Mouse (Mus musculus): ENCODE data around the gene Gm45808. TPM values are rescaled to one million over a fixed set of nuclear protein-coding genes. Genes with fewer than 3 reads are reported as not detected.
"Not testable (repeated sequence)": the region's sequence is repeated elsewhere in the genome, so short reads cannot be mapped to it uniquely, and the experiment has no call there.

Gene Gm45808
- polyA plus RNA-seq, 1 experiment from 2014 or later: not detected

DNA sequence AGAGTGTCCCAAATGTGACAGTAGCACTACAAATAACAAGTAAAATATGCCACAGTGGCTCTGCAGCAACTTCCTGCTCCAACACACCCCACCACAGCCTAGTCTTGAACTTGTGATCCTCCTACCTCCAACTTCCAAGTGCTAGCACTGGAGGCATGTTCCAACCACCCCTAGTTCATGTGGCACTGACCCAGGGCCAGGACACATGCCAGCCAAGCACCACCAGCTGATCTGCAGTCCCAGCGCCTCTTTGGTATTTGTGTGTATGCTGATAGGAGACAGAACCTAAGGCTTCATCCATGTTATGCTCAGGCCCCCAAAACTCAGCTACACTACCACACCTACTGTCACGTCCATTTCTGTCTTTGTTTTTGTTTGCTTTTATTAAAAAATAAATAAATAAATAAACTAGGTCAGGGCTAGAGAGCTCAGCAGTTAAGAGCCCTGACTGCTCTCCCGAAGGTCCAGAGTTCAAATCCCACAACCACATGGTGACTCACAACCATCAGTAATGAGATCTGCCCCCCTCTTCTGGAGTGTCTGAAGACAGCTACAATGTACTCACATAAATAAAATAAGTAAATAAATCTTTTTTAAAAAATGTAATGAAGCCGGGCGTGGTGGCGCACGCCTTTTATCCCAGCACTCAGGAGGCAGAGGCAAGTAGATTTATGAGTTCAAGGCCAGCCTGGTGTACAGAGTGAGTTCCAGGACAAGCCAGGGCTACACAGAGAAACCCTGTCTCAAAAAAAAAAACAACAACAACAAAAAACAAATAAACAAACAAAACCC, 22.4 kb downstream of the Gm45808 start:
- DNase-seq (ENCODE audit: low spot score) (no peak), ATAC-seq (ENCODE audit: low FRiP score, low TSS enrichment) (no peak)

DNA sequence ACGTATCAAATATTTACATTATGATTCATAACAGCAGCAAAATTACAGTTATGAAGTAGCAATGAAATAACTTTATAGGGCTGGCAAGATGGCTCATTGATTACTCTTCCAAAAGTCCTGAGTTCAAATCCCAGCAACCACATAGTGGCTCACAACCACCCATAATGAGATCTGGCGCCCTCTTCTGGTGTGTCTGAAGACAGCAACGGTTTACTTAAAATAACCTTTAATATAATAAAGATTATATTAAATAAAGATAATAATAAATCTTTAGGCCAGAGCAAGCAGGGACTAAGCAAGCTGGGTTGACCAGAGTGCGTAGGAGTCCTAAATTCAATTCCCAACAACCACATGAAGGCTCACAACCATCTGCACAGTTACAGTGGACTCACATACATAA, 23.7 kb downstream of the Gm45808 start:
- not testable (repeated sequence) for H3K4me3 ChIP-seq (ENCODE audit: low read depth, low read length); H3K9me3 ChIP-seq (ENCODE audit: control insufficient read depth, low read length); ATAC-seq (ENCODE audit: low FRiP score, low TSS enrichment); H3K9ac ChIP-seq (ENCODE audit: low read length); H3K27me3 ChIP-seq (ENCODE audit: control insufficient read depth, insufficient read depth, low read length); DNase-seq (ENCODE audit: low spot score); H3K27ac ChIP-seq (replicated peaks); H3K36me3 ChIP-seq (ENCODE audit: control insufficient read depth, insufficient read depth, low read length); H3K4me2 ChIP-seq (replicated peaks; ENCODE audit: low read depth)
- H3K4me1 ChIP-seq (replicated peaks; ENCODE audit: control insufficient read depth, insufficient read depth): peaks cover 11% of the 10 kb centered on the region
- 69% methylated on average over 4 of the region's 4 CpGs for WGBS
- peak; percentile 37; the same call in 1 of the 2 replicates for TF ChIP-seq CTCF (IDR thresholded peaks at IDR 0.05; ENCODE audit: low read depth)

More for the DNA sequence above, 22.4 kb downstream of the Gm45808 start:
- no peak for TF ChIP-seq CTCF (IDR thresholded peaks at IDR 0.05; ENCODE audit: low read depth)
- TF ChIP-seq EP300 (optimal IDR thresholded peaks at IDR 0.05): no peak
- Histone ChIP-seq H3K4me1 (replicated peaks; ENCODE audit: control insufficient read depth, insufficient read depth) (peaks cover 11% of the 10 kb centered on the region), H3K27ac (replicated peaks) (no peak overlapping the region), H3K27me3 (ENCODE audit: control insufficient read depth, insufficient read depth, low read length) (no peaks in the 10 kb centered on the region), H3K36me3 (ENCODE audit: control insufficient read depth, insufficient read depth, low read length) (no peaks in the 10 kb centered on the region), H3K9ac (ENCODE audit: low read length) (no peak overlapping the region), H3K4me3 (ENCODE audit: low read depth, low read length) (no peak overlapping the region), H3K4me2 (replicated peaks; ENCODE audit: low read depth) (no peak overlapping the region), H3K9me3 (ENCODE audit: control insufficient read depth, low read length) (no peaks in the 10 kb centered on the region)
- 89% methylated on average over 7 of the region's 7 CpGs for WGBS

DNA sequence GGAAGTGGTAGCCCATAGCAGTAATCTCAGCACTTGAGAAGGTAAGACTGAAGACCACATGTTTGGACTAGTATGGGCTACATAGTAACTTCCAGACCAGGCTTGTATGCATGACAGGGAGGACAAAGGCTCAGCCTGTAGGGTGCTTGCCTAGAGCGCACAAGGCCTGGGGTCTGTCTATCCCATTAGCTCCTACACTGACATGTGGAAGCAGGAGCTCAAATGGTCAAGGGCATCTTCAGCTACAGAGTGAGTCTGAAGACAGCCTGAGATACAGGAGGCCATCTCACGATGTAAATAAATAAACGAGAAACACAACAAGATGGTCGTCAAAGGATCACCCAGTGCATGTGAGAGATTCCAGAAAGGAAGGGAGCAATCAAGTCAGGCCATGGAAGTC, 24.3 kb downstream of the Gm45808 start:
- Histone ChIP-seq H3K4me3 (ENCODE audit: low read depth, low read length) (no peak overlapping the region), H3K27ac (replicated peaks) (no peak overlapping the region), H3K4me2 (replicated peaks; ENCODE audit: low read depth) (no peak overlapping the region), H3K9ac (ENCODE audit: low read length) (no peak overlapping the region), H3K27me3 (ENCODE audit: control insufficient read depth, insufficient read depth, low read length) (no peaks in the 10 kb centered on the region), H3K4me1 (replicated peaks; ENCODE audit: control insufficient read depth, insufficient read depth) (peaks cover 11% of the 10 kb centered on the region), H3K9me3 (ENCODE audit: control insufficient read depth, low read length) (no peaks in the 10 kb centered on the region), H3K36me3 (ENCODE audit: control insufficient read depth, insufficient read depth, low read length) (peaks cover 4% of the 10 kb centered on the region; the same call in 1 of the 2 replicates)
- DNase-seq (ENCODE audit: low spot score): no peak
- TF ChIP-seq EP300 (optimal IDR thresholded peaks at IDR 0.05): no peak
- TF ChIP-seq CTCF (IDR thresholded peaks at IDR 0.05; ENCODE audit: low read depth): no peak
- no peak for ATAC-seq (ENCODE audit: low FRiP score, low TSS enrichment)
- 81% methylated on average over 4 of the region's 4 CpGs for WGBS

DNA sequence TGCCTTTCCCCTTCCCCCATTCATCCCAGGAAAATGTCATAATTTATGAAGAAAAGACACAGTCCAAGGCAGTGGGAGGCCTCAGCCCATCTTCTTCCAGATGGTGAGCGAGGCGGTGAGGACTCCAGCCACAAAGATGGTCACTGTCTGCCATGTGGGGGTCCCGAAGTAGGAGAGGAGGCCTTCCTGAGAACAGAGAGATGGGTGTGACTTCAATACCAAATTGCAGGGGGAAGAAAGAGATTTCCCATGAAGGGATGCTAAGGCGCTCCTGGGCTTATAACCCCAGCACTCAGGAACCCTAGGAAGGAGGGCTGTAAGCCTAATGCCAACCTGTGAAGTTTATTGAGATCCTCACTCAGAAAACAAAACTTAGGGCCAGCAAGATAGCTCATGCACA, 24.8 kb downstream of the Gm45808 start:
- Histone ChIP-seq H3K9ac (ENCODE audit: low read length) (no peak overlapping the region), H3K4me3 (ENCODE audit: low read depth, low read length) (no peak overlapping the region), H3K36me3 (ENCODE audit: control insufficient read depth, insufficient read depth, low read length) (peaks cover 8% of the 10 kb centered on the region), H3K9me3 (ENCODE audit: control insufficient read depth, low read length) (no peaks in the 10 kb centered on the region), H3K27ac (replicated peaks) (peak overlapping the region; percentile 95; the same call in 1 of the 2 replicates), H3K4me2 (replicated peaks; ENCODE audit: low read depth) (no peak overlapping the region), H3K4me1 (replicated peaks; ENCODE audit: control insufficient read depth, insufficient read depth) (peaks cover 11% of the 10 kb centered on the region), H3K27me3 (ENCODE audit: control insufficient read depth, insufficient read depth, low read length) (no peaks in the 10 kb centered on the region)
- 83% methylated on average over 4 of the region's 4 CpGs for WGBS
- no peak for TF ChIP-seq CTCF (IDR thresholded peaks at IDR 0.05; ENCODE audit: low read depth)
- no peak for TF ChIP-seq EP300 (optimal IDR thresholded peaks at IDR 0.05)
- ATAC-seq (ENCODE audit: low FRiP score, low TSS enrichment) (no peak), DNase-seq (ENCODE audit: low spot score) (no peak)

DNA sequence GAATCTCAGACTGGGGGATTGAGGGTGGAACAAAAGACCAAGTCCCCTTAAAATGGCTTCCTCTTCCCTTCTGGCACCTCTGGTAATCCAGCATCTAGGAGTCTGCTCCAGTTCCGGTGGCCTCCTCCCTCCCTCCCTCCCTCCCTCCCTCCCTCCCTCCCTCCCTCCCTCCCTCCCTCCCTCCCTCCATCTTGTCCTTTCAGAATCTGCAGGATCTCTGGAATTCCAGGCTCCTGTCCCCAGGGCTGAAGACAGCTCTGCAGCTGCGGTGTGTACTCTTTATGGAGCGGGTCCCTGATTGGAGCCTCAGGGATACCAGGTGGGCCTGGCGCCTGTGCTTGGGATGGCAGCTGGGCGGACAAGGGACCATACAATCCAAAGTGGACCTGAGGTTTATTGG, 25.3 kb downstream of the Gm45808 start:
- H3K27me3 ChIP-seq (ENCODE audit: control insufficient read depth, insufficient read depth, low read length): no peaks in the 10 kb centered on the region
- 56% methylated on average over 5 of the region's 5 CpGs for WGBS
- no peak overlapping the region; the same call in 1 of the 2 replicates for H3K9ac ChIP-seq (ENCODE audit: low read length)
- no peak overlapping the region; the same call in 1 of the 2 replicates for H3K4me2 ChIP-seq (replicated peaks; ENCODE audit: low read depth)
- TF ChIP-seq CTCF (IDR thresholded peaks at IDR 0.05; ENCODE audit: low read depth) (no peak), EP300 (optimal IDR thresholded peaks at IDR 0.05) (no peak)
- DNase-seq (ENCODE audit: low spot score) (no peak), ATAC-seq (ENCODE audit: low FRiP score, low TSS enrichment) (no peak)
- H3K4me3 ChIP-seq (ENCODE audit: low read depth, low read length): no peak overlapping the region
- peaks cover 11% of the 10 kb centered on the region for H3K4me1 ChIP-seq (replicated peaks; ENCODE audit: control insufficient read depth, insufficient read depth)
- H3K36me3 ChIP-seq (ENCODE audit: control insufficient read depth, insufficient read depth, low read length): peaks cover 8% of the 10 kb centered on the region
- peak overlapping the region; percentile 95 for H3K27ac ChIP-seq (replicated peaks)
- no peaks in the 10 kb centered on the region for H3K9me3 ChIP-seq (ENCODE audit: control insufficient read depth, low read length)

DNA sequence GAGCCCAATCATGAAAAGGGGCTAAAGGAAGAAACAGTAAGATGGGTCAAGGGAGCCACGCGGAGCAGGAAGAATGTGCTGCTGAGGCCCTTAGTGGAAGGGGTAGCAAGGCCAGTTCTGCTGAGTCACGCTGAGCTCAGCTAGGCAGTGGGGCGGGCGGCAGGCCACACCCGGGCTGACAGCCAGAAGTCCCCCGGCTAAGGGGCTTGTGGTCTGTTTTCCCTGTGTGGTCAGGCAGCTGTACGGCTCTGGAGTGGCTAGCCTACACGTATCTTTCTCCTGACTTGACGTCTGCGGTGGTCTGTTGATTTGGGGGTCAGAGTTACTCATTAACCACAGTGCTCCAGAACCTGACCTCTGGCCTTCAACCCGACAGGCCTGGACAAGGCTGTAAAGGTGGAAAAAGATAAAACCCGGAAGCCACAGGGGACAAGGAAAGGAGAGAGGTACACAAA, 25.7 kb downstream of the Gm45808 start:
- peaks cover 9% of the 10 kb centered on the region for H3K4me1 ChIP-seq (replicated peaks; ENCODE audit: control insufficient read depth, insufficient read depth)
- peak; percentile 50 for ATAC-seq (ENCODE audit: low FRiP score, low TSS enrichment)
- H3K36me3 ChIP-seq (ENCODE audit: control insufficient read depth, insufficient read depth, low read length): peaks cover 8% of the 10 kb centered on the region
- H3K4me3 ChIP-seq (ENCODE audit: low read depth, low read length): 0 out of 2 replicates have a peak overlapping the region, but pooled peaks have one; percentile 33
- H3K4me2 ChIP-seq (replicated peaks; ENCODE audit: low read depth): peak overlapping the region; percentile 67
- peak; percentile 87 for DNase-seq (ENCODE audit: low spot score)
- H3K9me3 ChIP-seq (ENCODE audit: control insufficient read depth, low read length): no peaks in the 10 kb centered on the region
- TF ChIP-seq CTCF (IDR thresholded peaks at IDR 0.05; ENCODE audit: low read depth) (no peak), EP300 (optimal IDR thresholded peaks at IDR 0.05) (no peak)
- H3K27ac ChIP-seq (replicated peaks): peak overlapping the region; percentile 95
- 6% methylated on average over 13 of the region's 13 CpGs for WGBS
- peak overlapping the region; percentile 58 for H3K9ac ChIP-seq (ENCODE audit: low read length)
- H3K27me3 ChIP-seq (ENCODE audit: control insufficient read depth, insufficient read depth, low read length): no peaks in the 10 kb centered on the region

Data from stomach, postnatal 0 days (tissue).